Mouse (Mus musculus) olfactory bulb, adult 2 months (tissue): ENCODE measurements around the gene Mapt.

Experiments used
- CTCF ChIP-seq: fragments of 200-500 bp; IDR thresholded peaks from 2 replicates; pipeline ENCODE4 v1.5.1; 2012; ENCODE audit warnings: low read depth, mild to moderate bottlenecking, low read length, moderate library complexity; ENCODE audit not compliant: insufficient read depth
- POLR2A ChIP-seq: fragments of 200-500 bp; IDR thresholded peaks from 2 replicates; pipeline ENCODE4 v1.6.1; 2012; ENCODE audit warnings: mild to moderate bottlenecking, low read depth, low read length, moderate library complexity; ENCODE audit not compliant: insufficient read depth

DNA sequence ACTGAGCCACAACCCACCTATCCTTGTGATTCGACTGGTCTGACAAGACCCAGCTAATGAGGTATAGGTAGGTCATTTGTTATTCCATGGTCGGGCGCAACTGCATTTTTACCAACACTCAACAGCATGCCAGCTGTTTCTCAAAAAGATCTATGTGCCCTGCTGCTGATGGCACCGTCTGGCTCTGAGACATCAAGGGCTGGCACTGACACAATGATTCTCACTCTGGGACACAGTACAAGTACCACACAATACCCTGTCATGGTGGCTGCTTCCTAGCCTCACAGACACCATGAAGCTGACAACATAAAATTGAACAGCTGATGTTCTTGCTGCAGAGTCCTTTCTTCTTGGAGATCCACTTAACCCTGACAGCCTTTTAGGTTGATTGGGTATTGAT, 10.9 kb upstream of the Mapt start:
- TF ChIP-seq POLR2A (no peak), CTCF (no peak)
